Mouse (Mus musculus) kidney, postnatal 25 days (tissue): ENCODE data around the gene Parvb.
"Not testable (repeated sequence)": the region's sequence is repeated elsewhere in the genome, so short reads cannot be mapped to it uniquely, and the experiment has no call there.

Experiments used
- DNase-seq, 2 experiments: peaks; one replicate each; pipeline ENCODE4 v3.0.0; 2021; ENCODE audit warnings: mixed read lengths in 2 of 2

Parvb gene

GRCm38 (mm10) chr15:84258602-84259355 lies 26.9 kb downstream of the Parvb start:
- no peak for DNase-seq

DNA sequence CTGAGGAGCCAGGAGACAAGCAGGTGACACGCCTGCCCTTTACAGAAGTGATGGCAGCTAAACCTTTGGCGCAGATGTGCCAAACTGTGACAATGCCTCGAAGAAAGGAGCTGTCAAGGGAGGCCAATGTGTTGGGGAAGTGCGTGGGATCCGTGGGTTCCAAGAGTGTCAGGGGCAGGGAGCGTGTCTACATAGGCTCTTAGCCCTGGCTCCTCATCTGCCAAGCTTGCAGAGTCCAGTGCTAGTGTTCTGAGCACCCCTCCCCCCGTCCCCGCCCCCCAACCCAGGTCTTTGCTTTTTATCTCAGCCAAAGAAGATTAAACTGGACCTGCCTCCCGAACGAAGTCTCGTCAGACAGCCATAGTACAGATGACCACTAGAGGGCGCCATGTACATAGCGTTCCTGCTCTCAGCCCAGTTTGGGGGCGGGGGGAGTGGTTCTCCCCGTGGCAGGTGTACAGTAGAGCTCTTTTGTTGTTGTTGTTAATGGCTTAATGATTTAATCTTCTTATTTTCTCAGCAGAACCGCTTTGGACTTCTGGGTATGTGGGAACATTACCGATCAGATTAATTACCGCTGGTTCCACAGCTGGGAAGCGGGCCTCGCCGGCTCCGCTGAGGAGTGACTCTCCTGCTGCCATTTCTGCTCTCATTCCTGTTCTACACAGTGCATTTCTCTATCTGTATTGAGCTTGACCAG lies 28.4 kb downstream of the Parvb start:
- peak; percentile 77 to 85 for DNase-seq

DNA sequence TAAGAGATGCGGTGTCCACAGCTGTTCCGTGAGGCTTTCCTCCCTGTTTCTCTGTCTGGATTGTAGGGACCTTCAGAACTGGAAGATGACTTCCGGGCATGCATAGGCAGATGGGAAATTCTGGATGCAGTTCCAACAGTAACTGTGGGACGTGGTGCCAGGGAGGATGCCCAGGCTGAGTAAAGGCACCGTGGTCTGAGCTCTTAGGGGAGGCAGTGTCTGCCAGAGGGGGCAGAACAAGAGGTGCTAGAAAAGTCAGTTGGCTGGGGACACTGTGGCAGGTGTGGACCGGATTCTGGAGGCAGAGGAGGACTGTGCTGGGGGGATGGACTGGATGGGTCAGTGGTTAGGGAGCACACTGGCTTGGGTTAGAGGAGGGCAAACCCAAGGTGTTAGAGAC lies 30.8 kb downstream of the Parvb start:
- DNase-seq = no peak

- DNase-seq = no peak
Measured at GRCm38 (mm10) chr15:84263573-84263972, 31.7 kb downstream of the Parvb start.

DNA sequence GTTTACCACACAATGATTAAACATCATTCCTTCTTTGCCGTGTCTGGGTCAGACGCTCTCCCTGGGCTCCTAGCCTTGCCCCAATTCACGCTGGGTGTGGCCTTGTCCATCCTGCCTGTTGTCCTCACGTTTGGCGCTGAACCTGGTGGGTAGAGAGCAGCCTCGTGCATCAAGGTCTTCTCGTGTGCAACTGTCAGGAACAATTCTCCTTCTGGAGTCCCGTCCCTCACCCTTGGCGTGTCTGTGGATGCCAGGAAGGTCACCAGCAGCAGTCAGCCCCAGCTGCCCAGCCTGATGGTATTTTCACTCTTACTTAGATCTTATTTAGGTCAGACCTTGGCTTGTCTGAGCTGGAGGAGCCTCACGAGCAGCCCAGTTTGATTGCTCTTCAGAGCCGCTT lies 33.3 kb downstream of the Parvb start:
- no peak for DNase-seq

DNA sequence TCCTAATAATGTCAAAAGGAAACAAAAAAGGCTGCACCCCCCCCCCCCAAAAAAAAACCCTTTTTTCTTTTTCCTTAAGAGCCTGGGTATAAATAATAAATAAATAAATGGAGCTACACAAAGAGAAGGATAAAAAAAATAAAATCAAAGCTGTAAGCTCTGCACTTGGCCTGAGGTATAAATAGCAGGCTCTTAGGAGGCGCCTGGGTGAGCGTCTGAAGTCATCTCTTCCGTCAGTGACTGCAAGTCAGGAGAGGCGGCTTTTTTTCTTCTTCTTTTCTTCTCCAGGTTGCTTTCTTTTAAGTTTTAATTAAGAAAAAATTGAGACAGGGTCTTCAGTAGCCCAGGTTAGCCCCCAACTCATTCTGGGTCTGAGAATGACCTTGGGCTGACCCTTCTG lies 34.4 kb downstream of the Parvb start:
- DNase-seq = no peak

- DNase-seq = no peak
Measured at GRCm38 (mm10) chr15:84267720-84268260, 35.9 kb downstream of the Parvb start.

DNA sequence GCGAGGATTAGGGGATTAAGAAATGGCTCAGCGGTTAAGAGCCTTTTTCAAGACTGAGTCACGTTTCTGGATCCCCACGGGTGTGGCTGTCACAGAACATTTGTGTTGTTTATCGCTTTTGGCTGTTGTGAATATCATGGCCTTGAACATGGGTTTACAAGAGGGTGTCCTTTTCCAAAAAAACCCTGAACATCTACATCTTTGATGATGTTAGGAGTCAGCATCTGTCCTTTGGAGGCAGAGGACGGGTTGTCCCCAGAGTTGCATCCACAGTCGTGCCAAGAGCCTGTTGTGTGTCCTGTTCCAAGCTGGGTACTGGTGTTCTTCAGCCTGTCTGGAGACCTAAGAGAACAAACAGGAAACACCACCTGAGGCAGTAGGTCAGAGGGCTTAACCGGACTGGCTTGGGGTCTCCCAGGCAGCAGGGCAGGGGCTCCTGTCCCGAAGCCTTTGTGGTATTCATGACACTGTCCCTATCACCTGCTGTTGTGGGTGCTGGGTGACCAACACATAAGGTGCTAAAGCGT lies 37.3 kb downstream of the Parvb start:
- no peak for DNase-seq

- DNase-seq = no peak
Measured at GRCm38 (mm10) chr15:84270032-84270431, 38.2 kb downstream of the Parvb start.

- DNase-seq = peak in 1 of 2 experiments; percentile 48
Measured at GRCm38 (mm10) chr15:84270463-84270862, 38.6 kb downstream of the Parvb start.

- DNase-seq = no peak
Measured at GRCm38 (mm10) chr15:84276066-84276465, 44.2 kb downstream of the Parvb start.

DNA sequence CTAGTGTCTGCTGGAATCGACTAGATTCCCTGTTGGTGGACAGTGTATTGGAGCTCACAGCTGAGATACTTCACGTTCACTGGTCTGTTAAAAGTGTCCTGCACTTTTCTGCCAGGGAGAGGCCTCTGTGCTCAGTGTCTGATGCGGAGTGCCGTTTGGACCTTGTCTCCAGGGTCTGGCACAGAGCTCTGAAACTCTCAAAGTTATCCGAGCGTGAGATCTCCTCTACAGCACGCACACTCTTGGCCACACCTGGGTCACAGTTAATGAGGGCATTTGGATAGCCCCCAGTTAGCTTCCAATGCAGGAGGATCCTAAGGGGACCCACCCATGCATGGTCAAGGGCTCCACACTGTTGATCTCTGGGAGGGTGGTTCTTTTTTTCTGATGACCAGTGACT lies 46.2 kb downstream of the Parvb start:
- peak; percentile 64 to 87 for DNase-seq

DNA sequence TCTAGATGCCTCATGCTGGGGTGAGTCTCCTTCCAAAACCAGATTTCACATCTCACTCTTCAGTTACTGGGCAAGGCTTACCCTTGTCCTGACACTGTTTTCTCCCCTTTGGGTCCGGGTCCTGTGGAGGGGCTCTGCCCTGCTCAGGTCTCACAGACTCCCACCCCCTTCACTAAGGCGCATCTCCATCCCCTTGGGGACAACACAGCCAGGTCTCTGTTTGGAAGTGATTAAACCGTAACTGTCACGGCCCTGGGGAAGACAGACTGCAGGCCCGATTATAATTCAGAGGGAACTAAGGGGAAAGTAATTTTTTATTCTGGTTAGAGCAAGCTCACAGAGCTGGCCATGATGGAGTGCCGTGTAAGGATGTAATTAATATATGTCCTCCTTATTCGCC lies 46.8 kb downstream of the Parvb start:
- no peak for DNase-seq

DNA sequence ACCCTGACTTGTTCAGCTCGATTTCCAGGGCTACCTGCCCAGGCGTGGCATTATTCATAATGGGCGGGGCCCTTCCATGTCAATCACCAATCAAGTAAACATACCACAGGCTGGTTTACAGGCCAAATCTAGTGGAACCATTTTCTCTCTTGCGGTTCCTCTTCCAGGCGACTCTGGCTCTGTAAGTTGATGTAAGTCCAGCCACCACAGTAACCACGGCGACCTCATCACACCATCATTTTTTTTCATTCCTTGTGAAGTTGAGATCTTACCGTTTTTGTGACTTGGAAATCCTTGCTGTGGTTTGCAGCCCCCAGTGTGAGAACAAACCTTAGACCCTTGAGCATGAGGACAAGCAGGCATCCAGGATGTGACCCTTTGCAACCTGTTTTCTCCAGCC lies 48.5 kb downstream of the Parvb start:
- no peak for DNase-seq

GRCm38 (mm10) chr15:84280712-84281347 lies 49.0 kb downstream of the Parvb start:
- DNase-seq = peak; percentile 42 to 83

DNA sequence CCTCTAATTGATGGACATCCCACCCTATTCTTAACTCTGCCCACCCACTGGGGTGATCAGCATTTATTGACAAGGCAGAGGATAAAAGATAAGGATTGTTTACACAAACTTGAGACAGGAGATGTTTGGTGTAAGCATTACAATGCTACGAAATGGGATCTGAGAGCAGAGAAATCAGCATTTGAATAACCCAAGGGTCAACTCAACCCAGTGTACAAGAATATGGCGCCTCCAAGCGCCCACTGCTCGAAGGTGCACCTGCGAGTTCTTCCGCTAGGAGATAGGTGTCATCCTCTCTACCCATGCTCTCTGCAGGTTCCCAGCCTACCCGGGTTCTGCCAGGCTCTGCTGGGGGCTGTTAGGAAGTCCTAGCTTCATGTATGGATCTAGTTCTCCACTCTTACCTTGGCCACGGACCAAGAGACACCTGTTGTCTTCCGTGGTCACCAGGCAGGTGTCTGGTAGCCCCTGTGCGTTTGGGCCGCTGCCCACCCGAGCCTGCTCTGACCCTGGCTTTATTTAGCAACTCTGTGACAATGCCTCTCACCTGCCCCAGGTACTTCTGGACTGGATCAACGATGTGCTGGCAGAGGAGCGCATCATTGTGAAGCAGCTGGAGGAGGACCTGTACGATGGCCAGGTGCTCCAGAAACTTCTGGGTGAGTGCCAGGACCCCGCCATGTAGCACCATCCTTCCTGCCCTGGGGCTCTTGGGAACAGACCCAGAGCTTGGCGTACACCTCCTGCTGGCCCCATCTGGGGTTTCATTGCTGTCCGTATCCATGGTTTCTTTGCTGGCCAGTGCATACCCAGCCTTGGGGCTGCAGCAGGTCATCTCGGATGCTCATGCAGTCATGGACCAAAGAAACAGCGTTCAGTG lies 50.6 kb downstream of the Parvb start:
- no peak for DNase-seq

DNA sequence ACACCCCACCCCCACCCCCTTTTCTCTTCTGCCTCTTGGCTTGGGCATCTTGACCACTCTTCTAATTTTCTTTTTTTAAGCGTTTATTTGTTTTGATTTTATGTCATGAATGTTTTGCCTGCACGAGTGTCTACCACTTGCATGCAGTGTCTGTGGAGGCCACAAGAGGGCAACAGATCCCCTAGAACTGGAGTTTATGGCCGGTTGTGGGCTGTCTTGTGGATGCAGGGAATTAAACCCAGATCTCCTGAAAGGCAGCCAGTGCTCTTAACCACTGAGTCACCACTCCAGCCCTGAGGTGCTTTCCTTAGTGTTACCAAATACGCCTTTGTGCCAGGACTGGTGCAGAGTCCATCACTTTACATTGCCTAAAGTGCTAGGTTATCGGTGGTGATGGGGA lies 52.2 kb downstream of the Parvb start:
- peak; percentile 50 to 77 for DNase-seq

GRCm38 (mm10) chr15:84285453-84285852 lies 53.6 kb downstream of the Parvb start:
- DNase-seq = no peak

GRCm38 (mm10) chr15:84288953-84289352 lies 57.1 kb downstream of the Parvb start:
- DNase-seq = not testable (repeated sequence)

GRCm38 (mm10) chr15:84291097-84291496 lies 59.3 kb downstream of the Parvb start:
- no peak for DNase-seq

DNA sequence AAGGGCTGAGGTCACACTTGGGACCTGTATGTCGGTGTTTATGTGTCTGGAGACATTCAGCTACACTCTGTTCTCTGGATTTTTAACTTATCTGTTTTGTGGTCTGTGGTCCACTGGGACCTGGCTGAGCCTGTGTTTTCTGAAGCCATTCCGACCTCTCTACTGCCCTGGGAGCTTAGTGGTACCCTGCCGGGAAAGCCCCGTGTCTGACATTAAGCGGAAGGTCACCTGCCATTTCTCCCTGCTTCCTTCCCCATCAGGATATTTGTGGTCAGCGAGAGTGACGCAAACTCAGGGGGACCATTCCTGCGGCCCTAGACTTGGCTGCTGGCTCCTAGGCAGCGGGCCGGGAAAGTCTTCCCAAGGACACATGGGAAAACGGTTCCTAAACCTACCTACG lies 61.7 kb downstream of the Parvb start:
- no peak for DNase-seq

GRCm38 (mm10) chr15:84294391-84294790 lies 62.5 kb downstream of the Parvb start:
- DNase-seq = no peak
